In genomic region chrX:88116326-88116725, GRCm38 (mm10) we compare ENCODE assay signal across 11 mouse cellular contexts. TPM values are rescaled to one million over a fixed set of nuclear protein-coding genes. Genes with fewer than 3 reads are reported as not detected.
DNase-seq lines count a peak whose midpoint lies in the region; ATAC-seq lines count a peak whose summit lies in the region.
"Had no signal": no experiment of that assay in that cellular context is flagged by ENCODE, and none has a peak within 500 bp of the region (broad histone marks: within the 10 kb centered on the region; RNA-seq: fewer than 3 reads in every experiment).

No protein-coding gene starts in this region.

- DNase-seq in neural tube, embryonic 11.5 days (ENCODE audit: low spot score) = no peak
- no peak for DNase-seq in neural tube, embryonic 10.5 days (ENCODE audit: extremely low spot score, low spot score)
- no peak for DNase-seq in liver, embryonic 11.5 days (ENCODE audit: low spot score)
- DNase-seq in spleen, postnatal 14 days (ENCODE audit: low spot score in 2 of 2) = no peak
- DNase-seq in adrenal gland, adult 2 months = no peak
- DNase-seq: kidney, adult 18-20 months; lung, postnatal 36 days; right cerebral cortex, postnatal 4 days had no signal

- peak overlapping the region; percentile 37 for H3K4me2 ChIP-seq in neural tube, embryonic 11.5 days (ENCODE audit: low read depth)
- peak overlapping the region; percentile 43 for H3K4me2 ChIP-seq in forebrain, embryonic 15.5 days (replicated peaks)
- peak overlapping the region; percentile 62 for H3K4me2 ChIP-seq in limb, embryonic 13.5 days (replicated peaks)
- peak overlapping the region; percentile 49 for H3K4me2 ChIP-seq in stomach, embryonic 16.5 days (ENCODE audit: low read depth, low read length)
- H3K4me2 ChIP-seq in liver, embryonic 11.5 days = no peak overlapping the region; the same call in 1 of the 2 replicates

- H3K4me1 ChIP-seq in neural tube, embryonic 11.5 days (ENCODE audit: control insufficient read depth, insufficient read depth, low read length) = no peaks in the 10 kb centered on the region
- no peaks in the 10 kb centered on the region for H3K4me1 ChIP-seq in forebrain, embryonic 15.5 days
- no peaks in the 10 kb centered on the region for H3K4me1 ChIP-seq in limb, embryonic 13.5 days
- no peaks in the 10 kb centered on the region for H3K4me1 ChIP-seq in stomach, embryonic 16.5 days (ENCODE audit: control insufficient read depth, insufficient read depth, low read length)
- no peaks in the 10 kb centered on the region for H3K4me1 ChIP-seq in liver, embryonic 11.5 days (replicated peaks; ENCODE audit: control insufficient read depth, insufficient read depth, low read length)

- no peaks in the 10 kb centered on the region for H3K27me3 ChIP-seq in neural tube, embryonic 11.5 days (ENCODE audit: control insufficient read depth, insufficient read depth, low read length)
- H3K27me3 ChIP-seq in forebrain, embryonic 15.5 days = no peaks in the 10 kb centered on the region
- H3K27me3 ChIP-seq in limb, embryonic 13.5 days = no peaks in the 10 kb centered on the region; the same call in 1 of the 2 replicates
- H3K27me3 ChIP-seq in stomach, embryonic 16.5 days (ENCODE audit: control insufficient read depth, insufficient read depth, low read length) = no peaks in the 10 kb centered on the region
- no peaks in the 10 kb centered on the region; the same call in 1 of the 2 replicates for H3K27me3 ChIP-seq in liver, embryonic 11.5 days (replicated peaks; ENCODE audit: control insufficient read depth, insufficient read depth, low read length)

- H3K36me3 ChIP-seq in neural tube, embryonic 11.5 days (ENCODE audit: control insufficient read depth, insufficient read depth, low read length) = no peaks in the 10 kb centered on the region
- no peaks in the 10 kb centered on the region for H3K36me3 ChIP-seq in forebrain, embryonic 15.5 days
- H3K36me3 ChIP-seq in limb, embryonic 13.5 days = no peaks in the 10 kb centered on the region
- H3K36me3 ChIP-seq in stomach, embryonic 16.5 days (ENCODE audit: control insufficient read depth, insufficient read depth, low read length) = no peaks in the 10 kb centered on the region
- no peaks in the 10 kb centered on the region for H3K36me3 ChIP-seq in liver, embryonic 11.5 days (ENCODE audit: control insufficient read depth, insufficient read depth, low read length)

- no peak overlapping the region for H3K4me3 ChIP-seq in neural tube, embryonic 11.5 days (ENCODE audit: low read depth, low read length)
- H3K4me3 ChIP-seq in forebrain, embryonic 15.5 days = peak overlapping the region; percentile 42; the same call in 1 of the 2 replicates
- peak overlapping the region; percentile 41 for H3K4me3 ChIP-seq in limb, embryonic 13.5 days
- peak overlapping the region; percentile 49 for H3K4me3 ChIP-seq in stomach, embryonic 16.5 days (replicated peaks; ENCODE audit: low read length)
- H3K4me3 ChIP-seq in liver, embryonic 11.5 days (ENCODE audit: low read depth, low read length) = no peak overlapping the region

- WGBS in neural tube, embryonic 11.5 days = 10% methylated on average over 3 of the region's 3 CpGs
- WGBS in forebrain, embryonic 15.5 days = 13% methylated on average over 3 of the region's 3 CpGs
- 8% methylated on average over 3 of the region's 3 CpGs for WGBS in limb, embryonic 13.5 days
- 7% methylated on average over 3 of the region's 3 CpGs for WGBS in stomach, embryonic 16.5 days
- WGBS in liver, embryonic 11.5 days = 17% methylated on average over 3 of the region's 3 CpGs

- no peak for ATAC-seq in neural tube, embryonic 11.5 days (ENCODE audit: insufficient read depth, low FRiP score, low TSS enrichment)
- ATAC-seq in forebrain, embryonic 15.5 days (replicated peaks) = no peak
- ATAC-seq in limb, embryonic 13.5 days (ENCODE audit: low FRiP score, low read depth) = no peak
- no peak for ATAC-seq in stomach, embryonic 16.5 days (ENCODE audit: insufficient read depth, low FRiP score)
- ATAC-seq in liver, embryonic 11.5 days (replicated peaks; ENCODE audit: low FRiP score) = no peak

- no peak overlapping the region for H3K27ac ChIP-seq in neural tube, embryonic 11.5 days (ENCODE audit: low read depth, low read length)
- H3K27ac ChIP-seq in forebrain, embryonic 15.5 days (replicated peaks) = no peak overlapping the region
- no peak overlapping the region for H3K27ac ChIP-seq in limb, embryonic 13.5 days
- H3K27ac ChIP-seq in stomach, embryonic 16.5 days (ENCODE audit: low read length) = no peak overlapping the region
- H3K27ac ChIP-seq in liver, embryonic 11.5 days (ENCODE audit: low read depth, low read length) = no peak overlapping the region

- H3K9me3 ChIP-seq in neural tube, embryonic 11.5 days (ENCODE audit: control insufficient read depth, low read length) = no peaks in the 10 kb centered on the region
- H3K9me3 ChIP-seq in forebrain, embryonic 15.5 days = no peaks in the 10 kb centered on the region
- no peaks in the 10 kb centered on the region for H3K9me3 ChIP-seq in limb, embryonic 13.5 days
- H3K9me3 ChIP-seq in stomach, embryonic 16.5 days (replicated peaks; ENCODE audit: control insufficient read depth, low read length) = no peaks in the 10 kb centered on the region
- no peaks in the 10 kb centered on the region for H3K9me3 ChIP-seq in liver, embryonic 11.5 days (ENCODE audit: control insufficient read depth, low read length)

- no peak overlapping the region for H3K9ac ChIP-seq in neural tube, embryonic 11.5 days (ENCODE audit: low read length)
- H3K9ac ChIP-seq in forebrain, embryonic 15.5 days (replicated peaks) = peak overlapping the region; percentile 25; the same call in 1 of the 2 replicates
- H3K9ac ChIP-seq in limb, embryonic 13.5 days = no peak overlapping the region
- no peak overlapping the region for H3K9ac ChIP-seq in stomach, embryonic 16.5 days (ENCODE audit: low read length)
- no peak overlapping the region for H3K9ac ChIP-seq in liver, embryonic 11.5 days (ENCODE audit: low read depth, low read length)

RNA-seq across cellular contexts. Expression of gene Il1rapl1, which starts 0.9 kb away (rescaled TPM):
- 0.37 and 0.38 TPM in 2 replicates for polyA plus RNA-seq in neural tube, embryonic 11.5 days (2014; fragmentation: Nextera tagmentation; extraction: Ambion mirVana)
- 2.9 and 3.4 TPM in 2 replicates for polyA plus RNA-seq in forebrain, embryonic 15.5 days (2015; fragmentation: Nextera tagmentation; extraction: Ambion mirVana)
- polyA plus RNA-seq in limb, embryonic 13.5 days (2015; fragmentation: Nextera tagmentation; extraction: Ambion mirVana) = 1.1 TPM in 2 replicates
- polyA plus RNA-seq in stomach, embryonic 16.5 days (2015; fragmentation: Nextera tagmentation; extraction: Ambion mirVana) = 0.81 and 1.4 TPM in 2 replicates
- polyA plus RNA-seq in liver, embryonic 11.5 days (2014; fragmentation: Nextera tagmentation; extraction: Ambion mirVana) = 0.14 TPM in 1 of 2 replicates, not detected in the other
- under 1 TPM; 0.35 TPM for total RNA-seq in adrenal gland, adult 2 months (2021)
- not detected in 2 replicates for polyA plus RNA-seq in adrenal gland, adult 2 months (2012; rRNA removed)

Comparison
In these comparisons a context has a peak if more than half of its experiments do, and no peak if none do; other contexts are left out.
1. H3K4me3 ChIP-seq: peak in forebrain, embryonic 15.5 days (single experiment), limb, embryonic 13.5 days (single experiment) and stomach, embryonic 16.5 days (single experiment); none in neural tube, embryonic 11.5 days (single experiment) and liver, embryonic 11.5 days (single experiment).